Mouse (Mus musculus) stomach, postnatal 0 days (tissue): ENCODE results near the gene A930009A15Rik.

Source experiments
- CTCF ChIP-seq: IDR thresholded peaks from 2 replicates; pipeline ENCODE4 v1.5.1; 2016; ENCODE audit warnings: antibody characterized with exemption, low read depth, mild to moderate bottlenecking, moderate library complexity
- EP300 ChIP-seq: optimal IDR thresholded peaks from 2 replicates; pipeline ENCODE3; 2016; ENCODE audit warnings: antibody characterized with exemption

- TF ChIP-seq CTCF (peak; percentile 57), EP300 (no peak)
These were observed 17.6 kb downstream of the A930009A15Rik start, which contains the start of gene Lgr5 for GRCm38 (mm10) chr10:115587301-115587969.
